Mouse (Mus musculus) midbrain, embryonic 10.5 days (tissue): ENCODE results near the gene Pttg1. TPM values are rescaled to one million over a fixed set of nuclear protein-coding genes. Genes with fewer than 3 reads are reported as not detected.

Experiments
- DNase-seq: peaks from one replicate; pipeline ENCODE4 v3.0.0-alpha.2; 2017; ENCODE audit warnings: low spot score
- H3K27ac ChIP-seq: fragments of 300-500 bp; sonication (generic); replicated peaks from 2 replicates; pipeline ENCODE4 v1.5.1; 2016; ENCODE audit warnings: mild to moderate bottlenecking
- H3K27me3 ChIP-seq: fragments of 300-500 bp; sonication (generic); 2 replicates; pipeline ENCODE4 v1.6.1; 2016; ENCODE audit warnings: low read depth, mild to moderate bottlenecking; ENCODE audit not compliant: poor library complexity, severe bottlenecking
- H3K36me3 ChIP-seq: fragments of 300-500 bp; sonication (generic); 2 replicates; pipeline ENCODE4 v1.6.1; 2016; ENCODE audit warnings: mild to moderate bottlenecking, moderate library complexity
- H3K4me1 ChIP-seq: fragments of 300-500 bp; sonication (generic); 2 replicates; pipeline ENCODE4 v1.6.1; 2016
- H3K4me3 ChIP-seq: fragments of 300-500 bp; sonication (generic); 2 replicates; pipeline ENCODE4 v1.5.1; 2016; ENCODE audit warnings: mild to moderate bottlenecking, moderate library complexity
- H3K9me3 ChIP-seq: fragments of 300-500 bp; sonication (generic); replicated peaks from 2 replicates; pipeline ENCODE4 v1.6.1; 2016; ENCODE audit warnings: mild to moderate bottlenecking
- WGBS: fragments of 180-500 bp; shearing (Covaris S2); methylation state at CpG from one replicate; pipeline ENCODE4 v1.1.7; 2016; 5-methylcytosine and 5-hydroxymethylcytosine counted together
- microRNA counts: library from miRNA; unstranded; fragments of <30 nt; microRNA quantifications from one replicate; lab custom pipeline; 2017
- microRNA-seq: library from miRNA; unstranded; fragments of <30 nt; microRNA quantifications from one replicate; pipeline ENCODE4, GENCODE M21; 2017
- polyA plus RNA-seq: library from polyadenylated mRNA; unstranded; fragments of >200 nt; fragmentation: Nextera tagmentation; extraction: Ambion mirVana; gene quantifications from 2 replicates; pipeline ENCODE4 v1.2.1, GENCODE M21; 2016

Gene Pttg1
- polyA plus RNA-seq, 1 experiment from 2014 or later, result 109 TPM

DNA sequence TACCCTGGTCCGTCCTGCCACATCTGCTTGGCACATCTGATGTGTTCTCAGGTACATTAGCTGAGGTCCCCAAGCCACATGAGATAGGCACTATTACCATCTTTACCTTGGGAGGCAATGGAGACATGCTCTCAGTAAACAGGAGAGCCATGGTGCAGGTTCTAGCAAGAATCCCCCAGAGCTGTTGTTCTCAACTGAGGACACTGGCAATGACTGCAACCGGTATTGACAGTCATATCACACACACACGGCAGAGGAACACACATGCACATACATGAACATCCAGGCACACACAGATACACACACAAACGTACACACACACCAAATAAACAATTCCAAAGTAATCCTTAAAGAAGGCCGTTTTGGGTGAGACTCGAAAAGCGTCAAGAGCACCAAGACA lies 45.1 kb downstream of the Pttg1 start:
- WGBS, result 91% methylated on average over 7 of the region's 7 CpGs
- DNase-seq, result no peak
- Histone ChIP-seq H3K36me3 (no peaks in the 10 kb centered on the region), H3K4me3 (no peak overlapping the region), H3K27ac (no peak overlapping the region), H3K4me1 (peaks cover 13% of the 10 kb centered on the region), H3K27me3 (no peaks in the 10 kb centered on the region; the same call in 1 of the 2 replicates), H3K9me3 (no peaks in the 10 kb centered on the region)

DNA sequence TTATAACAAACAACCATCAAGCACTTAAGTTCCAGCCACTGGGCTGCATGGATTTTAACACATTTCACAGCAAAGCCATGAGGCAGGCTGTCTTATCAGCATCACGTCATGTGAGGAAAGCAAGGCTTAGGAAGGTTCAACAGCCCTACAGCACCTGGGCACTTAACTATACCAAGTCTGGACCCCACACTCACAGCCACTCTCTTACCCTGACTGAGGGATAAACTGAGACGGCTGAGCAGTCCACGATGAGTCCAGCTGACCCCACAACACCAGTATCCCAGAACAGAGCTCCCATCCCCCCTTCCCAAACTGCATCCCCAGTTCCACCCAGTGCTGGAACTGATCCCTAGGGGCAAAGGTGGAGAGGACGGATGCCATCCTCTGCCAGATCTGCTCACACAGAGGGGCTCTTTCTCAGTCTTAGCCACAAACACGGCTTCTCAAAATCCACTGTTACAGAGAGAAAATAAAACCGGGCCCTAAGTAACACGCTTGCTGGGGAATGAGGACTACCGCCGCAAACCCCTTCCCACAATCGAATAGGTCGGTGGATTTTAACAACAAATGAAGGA lies 46.1 kb downstream of the Pttg1 start:
- 83% methylated on average over 11 of the region's 11 CpGs for whole genome bisulfite sequencing
- Histone ChIP-seq H3K27ac (no peak overlapping the region), H3K9me3 (no peaks in the 10 kb centered on the region), H3K27me3 (no peaks in the 10 kb centered on the region; the same call in 1 of the 2 replicates), H3K4me1 (peaks cover 4% of the 10 kb centered on the region), H3K4me3 (no peak overlapping the region), H3K36me3 (no peaks in the 10 kb centered on the region)
- DNase-seq, result no peak

DNA sequence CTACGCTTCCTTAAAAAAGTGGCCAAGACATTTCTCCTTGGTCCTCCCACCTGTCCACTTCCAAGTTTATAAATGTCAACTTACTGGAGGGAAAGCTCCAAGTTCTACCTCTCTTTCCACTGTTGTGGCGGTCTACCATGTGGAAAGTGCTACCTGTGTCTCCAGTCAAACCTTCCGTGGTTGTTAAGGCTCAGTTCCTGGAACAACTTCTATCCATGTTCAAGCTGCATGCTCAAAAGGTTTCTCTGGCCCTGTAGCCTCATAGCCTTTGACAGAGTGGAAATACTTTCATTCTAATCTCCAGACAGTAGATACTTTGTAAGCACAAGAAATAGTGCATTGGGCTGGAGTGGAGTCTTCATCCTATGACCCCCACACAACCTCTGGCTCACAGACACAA lies 46.6 kb downstream of the Pttg1 start:
- no peak for DNase-seq

DNA sequence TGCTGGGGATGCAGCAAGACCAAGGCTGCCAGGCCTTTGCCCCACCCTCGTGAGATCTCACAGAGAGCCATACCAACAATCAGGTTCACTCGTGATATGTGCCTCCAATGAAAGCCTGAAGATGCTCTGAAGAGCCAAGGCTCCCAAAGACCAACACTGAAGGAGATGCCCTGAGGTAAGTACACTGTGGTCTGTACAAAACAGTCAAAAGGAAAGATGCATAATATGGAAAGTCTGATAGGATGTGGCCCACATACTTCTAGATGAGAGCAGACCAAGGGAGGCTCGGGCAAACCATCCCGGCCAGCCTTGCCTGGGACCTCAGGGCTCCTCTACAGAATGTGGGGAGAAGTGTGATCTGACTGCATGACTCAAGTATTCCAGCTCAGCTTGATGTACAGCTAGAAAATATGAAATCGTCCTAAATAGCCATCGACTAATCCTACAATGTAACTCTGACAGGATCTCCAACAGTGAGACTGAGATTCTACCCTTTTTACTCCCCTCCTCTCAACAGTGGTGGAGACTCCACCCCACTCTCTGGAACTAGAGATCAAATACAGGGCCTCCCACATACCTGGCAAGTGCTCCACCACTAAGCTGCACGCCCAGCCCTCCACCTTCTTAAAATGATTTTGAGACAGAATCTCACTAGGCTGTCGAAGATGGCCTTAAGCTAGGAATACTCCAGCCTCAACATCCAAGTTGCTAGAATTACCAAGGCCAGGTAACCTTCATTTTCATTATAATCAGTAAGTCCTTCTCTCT lies 48.8 kb downstream of the Pttg1 start:
- no peak for DNase-seq
- no peaks in the 10 kb centered on the region for H3K4me1 ChIP-seq
- WGBS, result 89% methylated on average over 8 of the region's 8 CpGs
- no peaks in the 10 kb centered on the region for H3K27me3 ChIP-seq
- no peak overlapping the region for H3K4me3 ChIP-seq
- no peaks in the 10 kb centered on the region for H3K36me3 ChIP-seq
- no peak overlapping the region for H3K27ac ChIP-seq
- no peaks in the 10 kb centered on the region for H3K9me3 ChIP-seq

More for the DNA sequence above, 46.6 kb downstream of the Pttg1 start:
- Histone ChIP-seq H3K4me3 (no peak overlapping the region), H3K27me3 (no peaks in the 10 kb centered on the region), H3K36me3 (no peaks in the 10 kb centered on the region), H3K4me1 (no peaks in the 10 kb centered on the region; the same call in 1 of the 2 replicates), H3K9me3 (no peaks in the 10 kb centered on the region), H3K27ac (no peak overlapping the region)
- 90% methylated on average over 3 of the region's 3 CpGs for WGBS

DNA sequence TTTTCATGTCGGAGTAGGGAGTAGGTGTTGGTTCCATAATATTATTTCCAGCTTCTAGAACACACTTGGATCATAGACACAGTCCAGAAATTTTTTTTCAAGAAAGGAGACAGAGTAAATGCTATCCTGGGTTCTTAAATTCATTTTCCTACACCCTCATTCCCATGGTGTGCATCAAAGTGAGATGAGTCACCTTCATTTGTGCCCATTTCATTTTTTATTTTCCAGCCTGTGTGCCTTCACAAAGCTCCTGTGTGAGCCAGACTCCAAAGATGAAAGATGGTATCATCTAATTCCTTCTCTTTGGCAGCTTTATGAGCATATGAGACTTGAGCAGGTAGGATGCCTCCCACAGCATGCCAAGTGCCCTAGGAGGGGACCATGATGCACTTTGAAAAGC lies 49.5 kb downstream of the Pttg1 start:
- Histone ChIP-seq H3K4me1 (no peaks in the 10 kb centered on the region), H3K27me3 (no peaks in the 10 kb centered on the region), H3K36me3 (no peaks in the 10 kb centered on the region), H3K9me3 (no peaks in the 10 kb centered on the region), H3K4me3 (no peak overlapping the region), H3K27ac (no peak overlapping the region)
- 93% methylated on average over 1 of the region's 1 CpGs for WGBS
- DNase-seq, result no peak

DNA sequence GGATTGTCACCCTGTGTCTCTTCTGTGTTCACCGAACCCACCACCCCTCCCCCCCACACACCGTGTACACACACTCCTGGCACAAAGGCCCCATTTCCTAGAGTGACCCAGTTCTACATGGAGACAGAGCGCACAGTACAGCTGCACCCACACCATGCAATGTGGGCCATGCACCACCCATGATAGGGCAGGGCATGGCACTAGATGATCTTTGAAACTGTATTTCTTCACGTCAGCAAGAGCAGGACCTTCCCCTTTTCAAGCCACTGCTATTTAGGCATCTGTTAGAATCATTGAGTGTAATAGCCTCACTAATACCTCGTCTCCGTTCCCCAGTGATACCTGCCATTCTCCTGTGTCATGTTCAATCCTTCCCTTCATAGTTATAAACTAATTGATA lies 51.1 kb downstream of the Pttg1 start:
- no peaks in the 10 kb centered on the region for H3K4me1 ChIP-seq
- no peaks in the 10 kb centered on the region for H3K36me3 ChIP-seq
- H3K4me3 ChIP-seq, result no peak overlapping the region
- WGBS, result 95% methylated on average over 6 of the region's 6 CpGs
- H3K9me3 ChIP-seq, result no peaks in the 10 kb centered on the region
- no peak for DNase-seq
- no peak overlapping the region for H3K27ac ChIP-seq
- H3K27me3 ChIP-seq, result no peaks in the 10 kb centered on the region

DNA sequence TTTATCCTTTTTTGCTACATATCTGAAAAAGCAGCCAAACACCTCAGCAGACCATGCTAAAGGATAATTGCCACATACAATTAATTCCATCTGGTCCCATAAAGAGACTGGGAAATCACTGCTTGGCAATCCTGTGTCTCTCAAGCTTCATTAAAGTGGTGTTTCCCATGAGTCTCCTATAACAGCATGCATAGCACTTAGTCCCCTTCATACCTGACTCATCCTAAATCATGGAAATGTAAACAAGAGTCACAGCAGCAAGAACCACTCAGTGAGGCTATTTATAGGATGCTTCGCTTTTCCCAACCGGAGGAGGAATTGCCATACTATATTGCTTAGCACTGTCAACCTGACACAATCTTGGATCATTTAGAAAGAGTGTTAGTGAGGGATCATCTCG lies 52.7 kb downstream of the Pttg1 start:
- Histone ChIP-seq H3K27me3 (no peaks in the 10 kb centered on the region), H3K36me3 (no peaks in the 10 kb centered on the region), H3K27ac (no peak overlapping the region), H3K4me1 (no peaks in the 10 kb centered on the region), H3K4me3 (no peak overlapping the region), H3K9me3 (no peaks in the 10 kb centered on the region)
- 94% methylated on average over 3 of the region's 3 CpGs for WGBS
- no peak for DNase-seq

DNA sequence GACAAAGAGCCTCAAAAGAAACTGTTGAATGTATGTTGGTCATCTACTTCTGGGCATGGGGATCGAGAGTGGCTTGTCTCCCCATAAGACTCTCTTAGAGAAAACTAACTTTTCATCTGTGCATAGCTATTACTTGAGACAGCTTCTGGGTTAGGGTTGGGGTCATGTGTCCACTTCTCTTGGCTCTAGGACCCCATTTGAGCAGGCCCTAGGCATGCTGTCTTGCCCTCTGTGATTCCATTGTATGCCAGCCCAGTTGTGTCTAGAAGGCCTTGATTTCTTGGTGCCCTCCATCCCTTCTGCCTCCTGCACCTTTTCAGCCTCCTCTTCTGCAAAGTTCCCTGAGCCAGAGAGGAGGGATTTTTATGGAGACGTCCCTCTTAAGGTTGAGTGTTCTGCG lies 54.2 kb downstream of the Pttg1 start:
- DNase-seq, result no peak
- Histone ChIP-seq H3K4me3 (no peak overlapping the region), H3K36me3 (no peaks in the 10 kb centered on the region), H3K27ac (no peak overlapping the region), H3K9me3 (no peaks in the 10 kb centered on the region), H3K4me1 (no peaks in the 10 kb centered on the region), H3K27me3 (no peaks in the 10 kb centered on the region)
- WGBS, result 96% methylated on average over 3 of the region's 3 CpGs

MicroRNA genes within 50 kb of the gene (microRNA counts, 519-probe panel; counts per million panel counts)
- microRNA mmu-miR-146a (lab: Ali Mortazavi, UCI), result not detected

Small RNAs within 50 kb of the gene (microRNA-seq; reads per million reads assigned to microRNA genes)
- 31.7 reads per million, percentile 37 among the genes with 10 or more reads in this experiment for gene Mir146

Other genes with a start within 250 kb of the Pttg1 start
- 59.2 and 59.5 TPM in 2 replicates for gene Slu7, start 7.5 kb upstream of the Pttg1 start, polyA plus RNA-seq
- 1.4 and 2.2 TPM in 2 replicates for gene C1qtnf2, start 48.0 kb upstream of the Pttg1 start, polyA plus RNA-seq
- 40.3 and 41.3 TPM in 2 replicates for gene Ccnjl, start 102.5 kb upstream of the Pttg1 start, polyA plus RNA-seq
- gene 4933415A04Rik, start 160.8 kb upstream of the Pttg1 start, polyA plus RNA-seq, result 12.1 and 14.2 TPM in 2 replicates
- not detected in 2 replicates for gene Fabp6, start 175.3 kb upstream of the Pttg1 start, polyA plus RNA-seq